Mouse (Mus musculus): ENCODE data around the gene Ergic1. TPM values are rescaled to one million over a fixed set of nuclear protein-coding genes. Genes with fewer than 3 reads are reported as not detected.

The Ergic1 gene
- total RNA-seq, 2 experiments from 2014 or later = 159 to 166 TPM

DNA sequence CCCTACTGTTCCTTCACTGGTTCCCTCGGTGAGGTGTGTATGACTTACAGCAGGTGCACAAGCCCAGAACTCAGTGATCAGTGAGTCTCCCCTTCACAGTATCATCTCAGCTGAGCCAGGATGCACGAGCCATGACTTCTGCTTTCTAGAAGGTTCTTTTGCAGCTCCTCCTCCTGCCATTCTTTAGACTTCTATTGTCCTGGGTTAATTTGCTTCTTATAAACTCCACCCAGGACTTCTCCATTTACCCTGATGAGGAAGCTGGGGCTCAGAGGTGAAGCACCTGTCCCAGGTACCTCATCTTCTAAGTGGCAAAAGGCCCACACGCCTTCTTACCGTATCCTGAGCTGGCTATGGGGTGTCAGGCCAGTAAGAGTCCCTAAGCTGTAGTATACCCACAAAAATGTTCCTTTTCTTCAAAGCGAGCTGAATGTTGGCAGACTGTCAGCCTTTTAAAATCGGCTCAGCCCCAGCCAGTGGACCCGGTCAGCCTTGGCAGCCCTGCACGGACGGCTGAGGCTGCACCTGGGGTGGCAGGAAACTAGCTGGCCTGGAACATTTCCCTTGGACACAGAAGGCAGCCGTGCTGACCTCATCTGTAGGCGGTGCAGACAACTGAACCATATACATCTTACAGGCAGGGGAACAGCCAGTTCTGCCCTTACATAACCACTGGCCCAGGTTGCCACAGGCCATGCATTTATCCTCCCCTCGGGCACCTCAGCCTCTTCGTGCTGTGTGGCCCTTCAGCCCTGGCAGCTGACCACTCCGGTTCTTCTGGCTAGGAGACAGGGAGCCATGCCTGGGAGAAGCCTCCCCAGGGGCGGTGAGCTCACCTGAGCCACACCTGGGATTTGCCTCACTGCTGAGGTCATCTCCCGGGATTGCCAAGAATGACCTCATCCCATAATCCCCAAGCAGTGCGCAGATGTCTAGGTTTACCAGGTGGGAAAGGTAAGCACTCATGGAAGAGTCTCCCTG lies 59.8 kb downstream of the Ergic1 start:
- DNase-seq (ENCODE audit: low spot score in 2 of 2) = peak; percentile 31 to 51

DNA sequence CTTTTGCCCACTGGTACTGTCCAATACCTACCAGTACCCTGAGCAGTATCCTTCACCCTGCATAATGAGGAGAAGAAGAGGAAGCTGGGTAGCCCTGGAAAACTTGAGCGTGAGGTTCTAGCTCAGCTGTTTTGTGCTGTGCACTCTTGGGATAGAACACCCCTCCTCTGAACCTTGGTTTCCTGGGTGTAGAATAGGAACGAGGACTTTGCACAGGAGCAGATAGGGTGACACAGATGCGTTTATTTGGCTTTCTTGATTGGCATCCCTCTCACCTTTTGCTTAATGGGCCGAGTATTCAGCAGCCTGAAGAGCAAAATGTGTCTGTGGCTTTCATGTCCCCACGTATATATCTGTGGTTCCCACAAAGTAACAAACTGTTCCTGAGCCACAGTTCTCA lies 60.6 kb downstream of the Ergic1 start:
- no peak for DNase-seq (ENCODE audit: low spot score in 2 of 2)

DNA sequence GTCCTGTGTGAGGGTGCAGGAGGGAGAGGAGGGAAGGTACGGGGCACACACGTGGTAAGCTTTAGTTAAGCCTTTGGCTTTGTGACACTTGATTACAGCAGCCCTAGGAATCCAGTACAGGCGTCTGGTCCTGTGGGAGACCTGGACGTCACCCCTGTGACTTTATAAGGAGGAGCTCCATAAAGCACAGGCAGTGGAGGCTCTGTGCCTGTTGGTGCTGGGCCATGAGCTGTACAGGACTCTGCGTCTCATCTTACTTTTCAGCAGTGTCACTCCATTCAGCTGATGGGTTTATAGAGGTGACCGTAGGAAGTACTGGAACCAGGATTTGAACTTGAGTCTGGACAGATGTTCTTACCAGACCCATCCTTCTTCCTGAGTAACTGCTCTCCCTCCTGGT lies 62.7 kb downstream of the Ergic1 start:
- no peak for DNase-seq (ENCODE audit: low spot score in 2 of 2)

DNA sequence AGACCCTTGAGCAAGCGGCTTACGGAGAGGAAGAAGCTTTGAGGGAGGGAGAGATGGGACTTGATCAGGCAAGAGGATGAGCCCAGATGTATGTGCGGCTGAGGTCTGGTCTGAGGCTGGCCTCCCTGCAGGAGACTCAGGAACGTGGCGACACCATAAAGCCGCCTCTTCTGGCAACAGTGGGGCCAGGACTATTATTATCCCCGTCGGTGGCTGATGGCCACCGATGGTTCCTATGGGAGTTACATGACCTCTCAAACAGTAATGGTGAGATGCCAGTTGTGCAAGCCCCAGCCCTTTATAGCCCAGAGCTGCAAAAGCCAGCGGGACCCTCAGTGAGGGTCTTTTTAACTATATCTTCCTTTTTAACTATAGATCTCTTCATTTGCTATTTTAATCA lies 63.7 kb downstream of the Ergic1 start:
- DNase-seq (ENCODE audit: low spot score in 2 of 2) = no peak

DNA sequence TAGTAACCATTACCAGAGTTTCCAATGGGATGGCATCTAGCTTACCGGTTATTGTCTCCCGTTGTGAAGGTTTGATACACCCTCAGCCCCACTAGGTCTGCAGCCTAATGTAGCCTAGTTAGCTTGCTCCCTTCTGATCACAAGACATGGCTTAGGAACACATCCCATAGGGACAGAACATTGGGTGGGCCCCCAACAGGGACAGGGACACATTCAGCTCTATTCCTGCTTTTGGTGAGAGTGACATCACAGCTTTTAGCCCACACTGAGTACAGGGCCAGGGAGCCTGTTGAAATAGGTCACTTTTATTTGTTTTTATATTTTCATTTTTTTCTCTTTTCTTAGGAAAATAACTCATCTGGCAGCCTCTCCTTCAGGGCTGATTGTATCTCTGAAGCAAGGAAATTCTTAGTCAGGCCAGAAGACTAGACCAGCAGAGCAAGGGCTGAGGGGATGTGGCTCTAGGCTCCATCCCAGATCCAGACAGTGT lies 64.3 kb downstream of the Ergic1 start:
- no peak for DNase-seq (ENCODE audit: low spot score in 2 of 2)

DNA sequence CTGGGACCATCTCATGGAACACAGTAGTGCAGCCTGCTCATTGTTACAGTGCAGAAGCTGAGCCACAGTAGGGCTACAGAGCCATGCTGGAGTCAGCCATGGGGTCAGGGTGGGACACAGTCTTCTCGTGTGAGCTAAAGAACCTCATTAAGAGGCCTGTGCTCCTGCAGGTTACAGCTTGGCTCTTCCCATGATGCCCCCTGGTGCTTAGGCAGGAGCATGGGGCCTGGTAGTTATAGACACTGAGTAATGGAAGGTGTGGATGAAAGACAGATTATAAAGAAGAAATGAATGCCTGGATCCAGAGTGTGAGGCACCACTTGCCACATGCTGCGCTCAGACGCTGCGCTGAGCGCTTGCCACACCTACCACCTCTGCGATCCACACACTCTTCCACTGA lies 67.2 kb downstream of the Ergic1 start:
- DNase-seq (ENCODE audit: low spot score in 2 of 2) = no peak

DNA sequence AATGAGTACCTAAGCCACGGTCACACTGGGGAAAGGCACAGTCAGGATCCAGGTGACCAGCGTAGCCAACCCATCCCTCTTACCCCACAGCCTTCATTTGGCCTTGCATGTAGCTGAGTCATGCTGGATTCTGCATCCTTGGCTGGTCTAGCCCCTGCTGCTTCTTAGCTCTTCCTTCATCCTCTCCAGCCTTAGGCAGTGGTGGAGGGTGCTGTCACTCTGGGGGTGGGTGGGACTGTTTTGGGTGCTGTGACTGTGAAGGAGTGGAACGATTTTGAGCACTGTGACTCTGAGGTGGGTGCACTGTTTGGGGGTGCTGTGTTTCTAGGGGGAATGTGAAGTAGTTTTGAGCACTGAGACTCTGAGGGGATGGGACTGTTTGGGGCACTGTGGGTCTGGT lies 67.6 kb downstream of the Ergic1 start:
- no peak for DNase-seq (ENCODE audit: low spot score in 2 of 2)

DNA sequence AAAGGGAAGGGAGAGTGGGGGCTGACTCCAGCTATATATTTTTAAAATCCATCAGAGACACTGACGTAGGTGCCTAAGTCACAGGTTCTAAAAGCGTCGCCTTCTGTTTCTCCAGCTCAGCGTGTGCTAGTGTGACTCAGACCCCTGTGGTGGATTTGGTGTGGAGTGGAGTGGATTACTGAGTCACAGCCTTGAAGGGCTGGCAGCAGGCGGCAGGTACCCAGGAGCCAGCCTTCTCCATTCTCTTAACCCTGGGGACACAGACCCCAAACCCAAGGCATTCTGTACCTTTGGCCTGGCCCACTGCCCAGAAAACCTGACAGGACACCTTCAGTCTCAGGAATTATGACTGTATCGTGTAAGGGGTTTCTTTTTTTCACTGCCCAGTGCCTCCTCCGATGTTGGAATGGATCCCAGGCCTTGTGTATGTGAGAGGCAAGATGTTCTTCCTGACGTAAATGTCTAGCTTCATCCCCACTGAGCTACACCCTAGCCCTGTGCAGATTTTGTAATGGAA lies 70.6 kb downstream of the Ergic1 start:
- no peak for DNase-seq (ENCODE audit: low spot score in 2 of 2)

DNA sequence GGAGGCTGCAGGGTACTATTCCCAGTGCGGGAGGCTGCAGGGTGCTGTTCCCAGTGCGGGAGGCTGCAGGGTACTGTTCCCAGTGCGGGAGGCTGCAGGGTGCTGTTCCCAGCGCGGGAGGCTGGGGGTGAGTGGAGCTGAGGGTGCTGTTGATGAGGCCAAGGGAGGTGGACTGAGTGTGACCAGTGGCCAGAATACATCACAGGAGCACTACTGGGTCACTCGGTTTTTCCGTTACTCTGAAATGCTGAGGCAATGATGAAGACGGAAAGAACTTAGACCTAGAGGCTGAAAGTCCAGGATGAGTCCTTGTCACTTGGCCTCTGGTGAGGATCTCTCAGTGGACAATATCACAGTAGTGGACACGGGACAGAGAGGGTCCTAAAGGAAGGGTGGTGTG lies 71.9 kb downstream of the Ergic1 start:
- no peak for DNase-seq (ENCODE audit: low spot score in 2 of 2)

DNA sequence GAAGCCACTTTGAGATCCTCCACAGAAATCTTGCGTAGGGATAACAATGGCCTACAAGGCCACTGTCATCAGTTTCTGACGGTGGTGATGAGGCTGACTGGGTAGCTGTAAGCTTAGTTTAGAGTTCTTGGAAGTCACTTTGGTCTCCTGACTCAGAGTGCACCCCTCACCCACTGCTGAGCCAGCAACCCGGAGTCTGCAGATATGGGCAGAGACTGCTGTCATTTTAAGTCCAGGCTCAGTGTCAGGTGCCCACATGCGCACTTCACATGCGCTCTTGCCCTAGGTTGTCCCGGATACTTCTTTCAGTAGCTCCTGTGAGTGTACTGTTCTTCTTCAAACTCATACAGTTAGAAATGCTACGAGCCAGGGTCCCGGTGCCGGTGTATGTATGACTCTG lies 72.6 kb downstream of the Ergic1 start:
- DNase-seq (ENCODE audit: low spot score in 2 of 2) = no peak

DNA sequence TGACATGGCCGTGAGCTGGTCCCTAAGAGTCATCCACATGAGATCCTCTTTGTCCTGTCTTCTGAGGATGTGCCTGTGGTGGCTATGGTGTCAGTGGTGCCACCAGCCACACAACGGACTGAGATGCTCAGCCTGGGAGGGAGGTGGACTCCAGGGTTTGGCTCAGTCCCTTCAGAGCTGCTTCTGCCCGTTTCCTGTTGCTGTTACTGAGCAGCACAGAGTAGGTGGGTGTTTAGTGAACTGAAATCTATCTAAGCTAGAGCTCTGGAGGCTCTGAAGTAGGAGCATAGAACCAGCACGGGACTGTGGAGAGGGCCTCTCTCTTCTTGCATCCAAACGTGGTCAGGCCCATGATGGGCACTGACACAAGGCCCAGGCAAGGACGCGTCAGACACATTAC lies 73.2 kb downstream of the Ergic1 start:
- no peak for DNase-seq (ENCODE audit: low spot score in 2 of 2)

DNA sequence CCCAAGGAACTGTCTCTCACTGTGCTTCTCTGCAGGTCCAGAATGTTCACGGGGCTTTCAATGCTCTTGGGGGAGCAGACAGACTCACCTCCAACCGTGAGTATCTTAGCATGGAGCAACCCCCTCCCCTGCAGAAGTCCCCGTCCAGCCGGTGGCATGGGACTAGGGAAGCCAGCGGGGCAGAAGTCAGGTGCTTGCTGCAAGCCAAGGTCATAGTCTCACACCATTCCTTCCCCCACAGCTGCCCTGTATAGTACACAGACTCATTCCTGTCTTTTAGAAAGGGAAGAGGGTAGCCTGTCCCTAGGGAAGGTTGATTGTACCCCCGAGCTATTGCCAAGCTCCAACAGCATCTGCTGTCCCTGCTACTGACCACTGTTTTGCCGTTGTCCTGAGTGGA lies 74.7 kb downstream of the Ergic1 start:
- DNase-seq (ENCODE audit: low spot score in 2 of 2) = no peak

DNA sequence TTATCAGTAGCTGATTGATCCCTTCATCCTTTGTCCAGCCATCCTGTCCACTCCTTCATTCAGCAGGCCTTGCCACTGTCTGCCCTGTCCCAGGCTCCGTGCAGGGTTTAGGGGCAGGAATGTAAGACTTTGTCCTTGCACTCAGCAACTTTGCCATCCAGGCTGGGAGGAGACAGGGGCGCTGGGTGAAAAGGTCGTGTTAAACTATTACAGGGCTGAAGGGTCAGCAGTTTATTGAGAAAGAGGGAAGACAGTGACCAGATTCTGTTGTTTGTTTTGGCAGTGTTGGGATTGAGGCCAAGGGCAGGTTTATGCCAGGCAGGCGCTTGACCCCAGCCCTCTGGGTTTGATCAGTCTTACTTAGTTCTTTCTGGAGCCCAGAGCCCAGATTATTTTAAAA lies 76.6 kb downstream of the Ergic1 start:
- peak in 1 of 2 experiments; percentile 53 for DNase-seq (ENCODE audit: low spot score in 2 of 2)

DNA sequence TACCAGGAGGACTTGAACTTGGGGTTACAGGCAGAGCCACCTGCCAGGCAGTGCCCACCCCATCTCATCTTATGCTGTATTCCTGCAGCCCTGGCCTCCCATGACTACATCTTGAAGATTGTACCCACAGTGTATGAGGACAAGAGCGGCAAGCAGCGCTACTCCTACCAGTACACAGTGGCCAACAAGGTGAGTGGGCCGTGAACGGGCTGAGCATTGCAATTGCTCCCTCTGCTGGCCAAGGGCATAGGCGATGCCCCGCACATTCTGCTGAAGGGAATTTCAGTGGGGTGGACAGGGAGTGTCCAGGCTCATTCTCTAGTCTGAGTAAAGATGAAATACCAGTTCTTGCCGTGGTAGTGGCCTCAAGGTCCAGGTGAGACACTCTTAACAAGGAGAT lies 77.4 kb downstream of the Ergic1 start:
- peak; percentile 87 to 88 for DNase-seq (ENCODE audit: low spot score in 2 of 2)

DNA sequence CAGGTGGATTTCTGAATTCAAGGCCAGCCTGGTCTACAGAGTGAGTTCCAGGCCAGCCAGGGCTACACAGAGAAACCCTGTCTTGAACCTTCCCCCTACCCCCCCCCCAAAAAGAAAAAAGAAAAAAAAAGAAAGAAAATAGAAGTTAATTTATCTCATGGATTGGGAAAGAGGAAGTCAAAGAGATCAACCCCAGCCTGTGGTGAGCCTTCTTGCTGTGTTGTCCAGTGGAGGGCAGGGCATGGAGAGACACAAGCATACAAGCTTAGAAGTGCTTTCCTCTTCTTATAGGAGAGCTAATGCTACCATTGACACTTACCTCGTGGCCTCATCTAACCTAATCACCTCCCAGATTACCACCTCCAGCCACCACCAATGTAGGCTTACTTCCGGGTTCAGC lies 78.5 kb downstream of the Ergic1 start:
- DNase-seq (ENCODE audit: low spot score in 2 of 2) = no peak

DNA sequence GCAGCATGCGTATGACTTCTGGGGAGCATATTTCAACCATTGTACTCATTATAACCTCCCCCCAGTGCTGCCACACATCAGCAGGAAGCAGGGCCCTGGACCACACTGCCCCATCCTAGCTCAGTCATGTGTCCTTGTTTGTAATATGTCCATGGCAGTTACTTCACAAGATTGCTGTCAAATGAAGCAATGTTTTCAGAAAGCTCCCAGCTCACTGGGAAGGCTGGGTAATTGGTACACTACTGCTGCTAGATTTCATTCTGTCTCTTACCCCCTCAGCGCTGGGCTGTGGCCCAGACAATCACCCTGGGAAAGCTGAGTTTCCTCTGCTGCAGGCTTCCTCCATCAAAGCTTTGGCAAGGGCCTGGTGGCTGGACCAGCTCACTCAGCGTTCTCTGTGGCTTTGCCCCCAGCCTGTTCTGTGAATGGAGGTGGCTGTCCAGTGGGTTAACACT lies 79.0 kb downstream of the Ergic1 start:
- DNase-seq (ENCODE audit: low spot score in 2 of 2) = no peak

DNA sequence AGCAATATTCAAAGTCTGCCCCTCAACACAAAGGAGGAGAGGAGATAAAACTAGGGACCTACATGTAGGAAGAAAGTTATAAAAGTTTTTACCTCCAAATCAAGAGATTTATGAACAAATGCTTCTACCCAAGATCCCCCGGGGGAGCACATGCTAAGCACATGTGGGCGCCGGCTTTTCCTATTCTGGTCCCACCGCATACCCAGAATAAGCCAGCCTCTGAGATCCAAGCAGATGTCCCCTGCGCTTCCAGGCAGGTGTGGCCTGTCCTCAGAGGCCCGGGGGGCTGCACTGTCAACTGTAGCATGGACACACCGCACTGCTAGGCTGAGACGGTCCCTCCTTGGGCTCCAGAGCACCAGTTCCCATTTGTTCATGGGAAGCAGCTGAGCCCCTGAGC lies 82.2 kb downstream of the Ergic1 start:
- DNase-seq (ENCODE audit: low spot score in 2 of 2) = no peak

DNA sequence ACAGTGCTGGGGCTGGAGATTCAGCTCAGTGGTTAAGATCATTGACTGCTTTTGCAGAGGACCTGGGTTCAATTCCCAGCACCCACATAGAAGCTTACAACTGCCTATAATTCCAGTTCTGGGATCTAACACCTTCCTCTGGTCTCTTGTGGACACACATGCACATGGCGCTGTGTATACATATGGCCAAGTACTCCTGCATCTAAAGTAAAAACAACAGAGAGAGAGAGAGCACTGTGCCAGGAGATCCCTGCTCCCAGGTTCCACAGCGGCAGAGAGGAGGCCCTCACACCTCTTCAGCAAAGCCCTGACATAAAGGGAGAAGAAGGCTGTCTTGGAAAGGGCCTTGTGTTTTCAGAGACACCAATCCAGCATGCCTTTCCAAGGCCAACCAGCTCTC lies 82.7 kb downstream of the Ergic1 start:
- no peak for DNase-seq (ENCODE audit: low spot score in 2 of 2)

DNA sequence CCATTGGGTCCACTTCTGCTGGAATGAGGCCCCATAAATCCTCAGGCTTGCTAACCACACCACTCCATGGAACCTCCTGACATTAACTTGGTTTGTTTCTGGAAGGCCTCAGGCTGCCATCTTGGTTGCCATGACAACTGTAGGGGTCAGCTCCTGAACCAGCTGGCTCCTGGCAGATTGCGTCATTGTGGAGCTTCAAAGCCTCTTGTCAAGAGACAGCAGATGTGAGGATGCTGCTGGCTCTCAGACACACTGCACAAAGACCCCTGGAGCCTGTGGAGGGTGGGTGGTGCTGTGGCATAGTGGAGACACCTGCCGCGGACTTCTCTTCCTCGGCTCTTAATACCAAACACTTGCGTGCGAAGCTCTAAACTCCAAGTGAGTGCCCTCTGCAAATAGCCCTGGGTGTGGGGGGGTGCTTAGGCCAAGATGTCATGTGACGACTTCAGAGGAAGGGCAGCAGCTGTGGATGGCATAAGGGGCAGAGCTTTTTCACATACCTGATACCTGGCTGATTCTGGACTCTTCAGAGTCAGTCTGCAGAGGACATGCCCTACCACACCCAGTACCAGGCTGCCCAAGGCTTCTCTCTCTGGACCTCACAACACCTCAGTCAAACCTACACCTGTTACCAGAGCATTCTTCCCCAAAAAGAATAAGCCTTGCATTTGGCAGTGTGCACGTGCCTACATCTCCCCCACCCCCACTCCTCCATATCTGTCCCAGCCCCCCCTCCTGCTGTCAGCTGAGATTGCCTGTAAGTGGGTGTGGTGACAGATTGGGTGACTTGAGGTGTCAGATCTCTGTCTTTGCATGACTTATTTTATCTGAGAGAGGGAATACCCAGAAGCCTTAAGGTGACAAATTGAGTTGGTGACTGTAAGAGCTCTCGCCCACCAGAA lies 83.5 kb downstream of the Ergic1 start:
- DNase-seq (ENCODE audit: low spot score in 2 of 2) = no peak

DNA sequence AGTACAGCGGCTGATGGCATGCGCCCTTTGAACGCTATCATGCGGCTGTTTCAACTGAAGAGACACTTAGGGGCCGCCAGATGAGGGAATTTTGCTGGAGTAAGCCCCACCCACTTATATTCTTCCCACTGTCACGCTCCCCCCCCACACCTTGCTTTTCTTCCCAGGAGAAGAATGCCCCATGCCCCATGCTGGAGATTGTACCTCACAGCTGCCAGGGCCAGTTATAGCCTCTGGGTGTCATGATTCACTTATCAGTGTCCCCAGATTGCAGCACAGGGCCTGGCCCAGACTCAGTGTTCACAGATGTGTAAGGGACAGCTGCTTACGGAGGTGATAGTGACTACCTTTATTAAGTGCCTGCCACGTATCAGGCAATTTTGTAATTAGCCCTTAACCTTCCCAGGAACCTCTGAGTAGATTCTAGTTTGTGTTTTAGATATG lies 84.1 kb downstream of the Ergic1 start:
- DNase-seq (ENCODE audit: low spot score in 2 of 2) = no peak

DNA sequence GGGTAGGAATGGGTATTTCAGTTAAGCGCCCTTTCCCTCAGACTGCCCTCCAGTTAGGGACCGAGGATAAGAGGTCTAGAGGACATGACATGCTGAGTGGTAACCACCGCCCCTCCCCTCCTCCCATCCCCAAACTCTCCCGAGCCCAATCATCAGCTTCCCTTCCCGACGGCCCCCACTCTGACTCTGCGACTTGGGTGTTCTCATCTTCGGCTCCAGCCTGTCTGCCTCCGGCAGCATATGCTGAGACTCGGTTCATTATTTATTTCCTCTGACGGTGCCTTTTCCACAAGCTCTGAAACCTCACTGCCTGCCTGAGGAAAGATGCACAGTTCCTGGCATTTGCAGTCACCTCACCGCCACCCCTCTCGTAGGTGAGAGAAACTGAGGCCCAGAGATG lies 86.0 kb downstream of the Ergic1 start:
- no peak for DNase-seq (ENCODE audit: low spot score in 2 of 2)
